Mouse (Mus musculus) bone marrow, adult 2 months (tissue): Measurements from ENCODE around the gene Impdh1.

Source experiments
- CTCF ChIP-seq: fragments of 200-500 bp; IDR thresholded peaks from 2 replicates; pipeline ENCODE4 v1.5.1; 2011; ENCODE audit warnings: low read length, control low read depth; ENCODE audit not compliant: control insufficient read depth, insufficient read depth
- POLR2A ChIP-seq: fragments of 200-500 bp; IDR thresholded peaks from 2 replicates; pipeline ENCODE4 v1.6.1; 2011; ENCODE audit warnings: low read depth, mild to moderate bottlenecking, control low read depth, low read length, borderline replicate concordance; ENCODE audit not compliant: control insufficient read depth

- TF ChIP-seq POLR2A (0 out of 2 replicates have a peak, but pooled peaks have one; percentile 39), CTCF (no peak)
Observed at GRCm38 (mm10) chr6:29211806-29212492, 4.2 kb downstream of the Impdh1 start.
